Mouse (Mus musculus) right cerebral cortex, postnatal 4 days (tissue): ENCODE data around the gene Capn7.

Experiments
- DNase-seq: peaks from one replicate; pipeline ENCODE4 v3.0.0-alpha.2; 2022

Gene Capn7

GRCm38 (mm10) chr14:31416835-31417549, 80.6 kb downstream of the Capn7 start:
- DNase-seq: no peak

DNA sequence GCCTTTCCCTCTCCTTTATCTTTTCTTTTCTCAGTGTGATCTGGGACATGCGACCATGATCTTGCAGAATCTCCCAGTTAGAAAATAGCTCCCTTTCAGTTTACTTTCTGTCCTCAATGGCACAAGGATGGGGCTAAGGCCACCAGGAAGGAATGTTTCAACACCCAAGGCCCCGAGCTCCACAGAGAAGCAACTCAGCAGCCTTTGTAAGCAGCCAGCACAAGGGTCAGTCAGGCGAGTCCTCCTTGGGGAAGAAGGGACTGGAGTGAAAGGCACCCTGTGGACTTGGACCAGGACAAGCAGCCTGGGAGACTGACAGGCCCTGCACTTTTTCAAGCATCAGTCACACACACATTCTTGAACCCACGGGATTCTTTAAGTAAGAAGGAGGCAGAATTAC, 82.8 kb downstream of the Capn7 start:
- DNase-seq: no peak

DNA sequence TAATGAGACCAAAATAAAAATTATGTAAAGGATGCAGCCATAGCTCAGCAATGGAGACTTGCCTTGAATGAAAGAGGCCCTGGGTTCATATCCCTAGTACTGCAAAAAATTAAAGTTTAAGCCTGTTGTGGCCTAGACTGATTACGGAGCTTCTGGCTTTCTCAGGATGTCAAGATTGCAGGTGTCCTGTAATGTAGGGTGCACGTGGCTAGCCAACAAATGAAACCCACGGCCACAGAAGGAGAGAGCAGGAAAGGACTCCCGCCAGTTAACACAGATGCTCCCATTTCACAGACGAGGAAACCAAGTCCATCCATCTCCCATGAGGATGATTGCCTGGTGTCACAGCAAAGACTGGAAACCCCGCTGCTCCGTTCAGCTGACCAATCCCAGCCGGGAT, 83.7 kb downstream of the Capn7 start:
- no peak for DNase-seq

GRCm38 (mm10) chr14:31420562-31420961, 84.1 kb downstream of the Capn7 start:
- DNase-seq: no peak

DNA sequence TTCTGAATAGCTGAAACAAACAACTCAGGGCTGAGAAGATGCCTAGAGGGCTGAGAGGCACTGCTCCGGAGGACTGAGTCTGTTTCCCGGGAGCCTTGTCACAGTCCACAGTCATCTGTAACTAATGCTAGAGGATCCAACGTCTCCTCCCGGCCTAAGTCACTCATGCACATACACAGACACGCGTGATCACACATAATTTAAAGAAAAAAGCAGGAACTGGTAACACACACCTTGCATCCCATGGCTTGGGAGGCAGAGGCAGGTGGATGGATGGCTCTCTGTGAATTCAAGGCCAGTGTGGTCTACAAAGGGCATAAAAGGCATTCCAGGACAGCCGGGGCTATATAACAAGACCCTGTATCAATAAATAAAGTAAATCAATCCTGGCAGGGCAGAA, 84.5 kb downstream of the Capn7 start:
- DNase-seq: no peak
